Mouse (Mus musculus): ENCODE results near the gene Necab3. TPM values are rescaled to one million over a fixed set of nuclear protein-coding genes. Genes with fewer than 3 reads are reported as not detected.
A peak's percentile ranks its signal among the peaks of the same experiment; 100 is the strongest.

The Necab3 gene
- polyA plus RNA-seq, 1 experiment from 2014 or later: 5.5 TPM

DNA sequence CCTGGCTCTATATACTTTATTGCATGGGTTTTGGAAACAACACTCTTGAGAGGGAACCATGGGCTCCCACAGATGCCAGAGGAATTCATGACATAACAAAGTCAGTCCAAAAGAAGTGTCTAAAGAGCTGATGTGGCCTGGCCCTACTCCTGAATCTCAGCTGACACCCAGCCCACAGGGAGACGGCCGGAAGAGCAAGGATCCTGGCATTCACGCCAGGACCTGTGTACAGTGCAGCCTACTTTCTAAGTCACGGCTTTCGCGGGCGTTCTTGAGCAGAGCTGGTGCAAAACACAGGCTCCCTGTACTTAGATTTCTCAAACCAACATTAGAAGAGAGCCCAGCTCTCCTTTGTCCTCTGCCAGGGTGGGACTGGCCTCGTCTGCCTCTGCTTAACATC is 21.9 kb upstream of the Necab3 start:
- Histone ChIP-seq H3K27ac (ENCODE audit: low read depth, low read length) (no peak overlapping the region), H3K9ac (ENCODE audit: low read length) (no peak overlapping the region), H3K4me3 (ENCODE audit: low read depth, low read length) (no peak overlapping the region), H3K4me2 (ENCODE audit: low read depth, low read length, severe bottlenecking) (no peak overlapping the region), H3K9me3 (ENCODE audit: control insufficient read depth, low read length) (no peaks in the 10 kb centered on the region), H3K4me1 (replicated peaks; ENCODE audit: control insufficient read depth, insufficient read depth, low read length) (peaks cover 8% of the 10 kb centered on the region), H3K36me3 (ENCODE audit: control insufficient read depth, insufficient read depth, low read length) (no peaks in the 10 kb centered on the region), H3K27me3 (ENCODE audit: control insufficient read depth, insufficient read depth, low read length) (no peaks in the 10 kb centered on the region)
- no peak for ATAC-seq (replicated peaks; ENCODE audit: low FRiP score)
- no peak for DNase-seq (ENCODE audit: low spot score)
- WGBS: 84% methylated on average over 8 of the region's 8 CpGs

DNA sequence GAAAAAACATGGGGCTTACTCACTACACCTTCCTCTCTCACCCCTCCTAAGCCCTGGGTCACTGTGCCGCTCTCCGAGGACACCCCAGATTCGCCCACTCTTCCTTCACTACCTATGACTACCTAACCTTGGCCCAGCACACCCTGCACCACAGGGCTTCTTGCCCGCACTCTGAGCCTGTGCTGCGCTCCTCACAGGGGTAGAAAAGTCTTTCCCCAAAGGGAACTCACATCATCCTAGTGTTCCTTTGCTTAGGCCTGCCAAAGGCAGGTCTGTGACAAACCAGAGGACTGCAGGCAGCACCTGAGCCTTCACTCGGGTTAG is 19.0 kb upstream of the Necab3 start:
- WGBS: 55% methylated on average over 6 of the region's 6 CpGs
- H3K4me1 ChIP-seq (replicated peaks; ENCODE audit: control insufficient read depth, insufficient read depth, low read length): peaks cover 8% of the 10 kb centered on the region
- H3K9me3 ChIP-seq (ENCODE audit: control insufficient read depth, low read length): no peaks in the 10 kb centered on the region
- H3K27ac ChIP-seq (ENCODE audit: low read depth, low read length): no peak overlapping the region
- DNase-seq (ENCODE audit: low spot score) (no peak), ATAC-seq (replicated peaks; ENCODE audit: low FRiP score) (peak; percentile 44; the same call in 1 of the 2 replicates)
- H3K9ac ChIP-seq (ENCODE audit: low read length): no peak overlapping the region
- no peaks in the 10 kb centered on the region for H3K27me3 ChIP-seq (ENCODE audit: control insufficient read depth, insufficient read depth, low read length)
- H3K4me3 ChIP-seq (ENCODE audit: low read depth, low read length): no peak overlapping the region
- H3K4me2 ChIP-seq (ENCODE audit: low read depth, low read length, severe bottlenecking): no peak overlapping the region
- H3K36me3 ChIP-seq (ENCODE audit: control insufficient read depth, insufficient read depth, low read length): no peaks in the 10 kb centered on the region

DNA sequence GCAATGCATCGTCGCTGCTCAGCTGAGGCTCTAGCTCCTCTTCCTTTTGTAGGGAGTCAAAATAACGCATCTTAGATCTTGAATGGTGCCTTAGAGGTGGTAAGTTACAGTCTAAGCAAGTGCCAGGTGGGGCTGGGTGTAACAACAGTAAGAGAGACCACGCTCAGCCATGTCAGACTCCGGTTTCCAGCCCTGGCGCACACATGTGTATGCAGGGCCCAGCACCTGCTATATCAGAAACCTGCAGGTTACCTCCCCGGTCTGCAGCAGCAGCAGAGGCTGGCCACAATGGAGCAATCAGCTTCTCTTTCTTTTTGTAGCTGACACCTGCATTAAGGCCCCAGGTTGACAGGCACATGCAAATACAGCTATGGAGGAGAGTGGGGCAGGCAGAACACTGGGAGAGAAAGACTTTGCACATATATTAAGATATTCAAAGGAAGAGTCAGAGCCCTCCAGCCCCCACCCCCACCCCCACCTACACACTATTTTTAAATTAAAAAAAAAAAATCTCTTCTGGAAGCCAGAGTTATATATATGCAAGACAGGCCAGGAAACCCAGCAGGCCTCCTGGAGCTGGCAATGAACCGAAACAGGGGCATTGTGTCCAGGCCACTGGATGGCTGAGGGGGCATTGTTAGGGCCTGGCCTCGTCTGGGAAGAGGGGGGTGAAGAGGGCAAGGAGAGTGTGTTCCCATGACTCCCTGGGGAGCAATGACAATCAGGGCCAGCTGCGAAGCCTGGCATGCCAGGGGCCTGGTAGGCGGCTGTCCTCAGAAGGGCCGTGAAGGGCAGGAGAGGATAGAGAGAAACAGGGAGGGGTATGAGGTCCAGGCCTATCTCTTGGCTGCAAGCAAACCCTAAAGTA is 18.4 kb upstream of the Necab3 start:
- WGBS: 32% methylated on average over 12 of the region's 12 CpGs
- H3K4me2 ChIP-seq (ENCODE audit: low read depth, low read length, severe bottlenecking): no peak overlapping the region
- H3K4me1 ChIP-seq (replicated peaks; ENCODE audit: control insufficient read depth, insufficient read depth, low read length): peaks cover 8% of the 10 kb centered on the region
- no peaks in the 10 kb centered on the region for H3K27me3 ChIP-seq (ENCODE audit: control insufficient read depth, insufficient read depth, low read length)
- H3K9ac ChIP-seq (ENCODE audit: low read length): peak overlapping the region; percentile 12
- DNase-seq (ENCODE audit: low spot score) (no peak), ATAC-seq (replicated peaks; ENCODE audit: low FRiP score) (peak; percentile 64; the same call in 1 of the 2 replicates)
- no peaks in the 10 kb centered on the region for H3K9me3 ChIP-seq (ENCODE audit: control insufficient read depth, low read length)
- H3K4me3 ChIP-seq (ENCODE audit: low read depth, low read length): no peak overlapping the region
- H3K27ac ChIP-seq (ENCODE audit: low read depth, low read length): peak overlapping the region; percentile 57; the same call in 1 of the 2 replicates
- H3K36me3 ChIP-seq (ENCODE audit: control insufficient read depth, insufficient read depth, low read length): no peaks in the 10 kb centered on the region

DNA sequence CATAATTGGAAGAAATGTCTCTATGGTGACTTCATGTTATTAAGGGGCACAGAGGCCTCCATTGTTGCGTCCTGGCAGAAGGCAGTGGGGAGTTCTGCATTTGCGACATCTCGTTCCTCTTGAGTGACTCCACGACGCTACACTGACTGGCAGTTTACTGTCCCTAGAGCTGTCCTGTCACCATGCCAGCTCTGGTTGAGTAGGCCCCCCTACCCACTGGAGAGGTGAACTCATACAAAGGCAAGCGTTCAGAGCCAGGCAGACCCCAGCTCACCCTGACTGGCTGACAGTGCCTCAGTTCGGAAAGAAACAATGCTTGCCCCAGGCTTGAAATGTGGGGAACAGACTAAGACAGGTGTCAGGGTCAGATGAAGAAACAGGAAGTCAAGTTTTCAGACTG is 15.6 kb upstream of the Necab3 start:
- H3K27ac ChIP-seq (ENCODE audit: low read depth, low read length): no peak overlapping the region
- H3K4me3 ChIP-seq (ENCODE audit: low read depth, low read length): no peak overlapping the region
- DNase-seq (ENCODE audit: low spot score) (no peak), ATAC-seq (replicated peaks; ENCODE audit: low FRiP score) (no peak)
- H3K9me3 ChIP-seq (ENCODE audit: control insufficient read depth, low read length): no peaks in the 10 kb centered on the region
- H3K9ac ChIP-seq (ENCODE audit: low read length): no peak overlapping the region
- no peak overlapping the region for H3K4me2 ChIP-seq (ENCODE audit: low read depth, low read length, severe bottlenecking)
- H3K4me1 ChIP-seq (replicated peaks; ENCODE audit: control insufficient read depth, insufficient read depth, low read length): peaks cover 8% of the 10 kb centered on the region
- 68% methylated on average over 7 of the region's 7 CpGs for WGBS
- H3K36me3 ChIP-seq (ENCODE audit: control insufficient read depth, insufficient read depth, low read length): no peaks in the 10 kb centered on the region
- no peaks in the 10 kb centered on the region for H3K27me3 ChIP-seq (ENCODE audit: control insufficient read depth, insufficient read depth, low read length)

DNA sequence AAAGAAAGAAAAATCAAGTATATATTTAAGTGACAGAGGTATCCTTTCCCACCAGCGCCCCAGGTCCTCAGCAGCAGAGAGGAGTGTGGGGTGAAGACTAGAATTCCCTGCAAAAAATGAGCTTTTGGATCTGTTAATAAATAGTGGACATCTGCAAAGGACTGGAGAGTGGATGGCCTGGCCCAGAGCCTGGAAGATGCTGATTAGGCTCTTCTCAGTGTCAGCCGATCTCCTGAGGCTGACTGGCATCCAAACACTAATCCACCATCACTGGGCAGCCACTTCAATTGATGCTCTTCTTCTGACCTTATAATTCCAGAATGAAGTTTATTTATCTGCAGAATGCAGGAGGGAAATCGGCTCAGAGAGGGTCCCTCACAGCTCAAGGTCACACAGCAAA is 14.3 kb upstream of the Necab3 start:
- ATAC-seq (replicated peaks; ENCODE audit: low FRiP score) (no peak), DNase-seq (ENCODE audit: low spot score) (no peak)
- no peak overlapping the region for H3K9ac ChIP-seq (ENCODE audit: low read length)
- H3K4me1 ChIP-seq (replicated peaks; ENCODE audit: control insufficient read depth, insufficient read depth, low read length): peaks cover 16% of the 10 kb centered on the region
- H3K27ac ChIP-seq (ENCODE audit: low read depth, low read length): no peak overlapping the region
- H3K9me3 ChIP-seq (ENCODE audit: control insufficient read depth, low read length): no peaks in the 10 kb centered on the region
- H3K27me3 ChIP-seq (ENCODE audit: control insufficient read depth, insufficient read depth, low read length): no peaks in the 10 kb centered on the region
- WGBS: 89% methylated on average over 3 of the region's 3 CpGs
- H3K36me3 ChIP-seq (ENCODE audit: control insufficient read depth, insufficient read depth, low read length): no peaks in the 10 kb centered on the region
- no peak overlapping the region for H3K4me2 ChIP-seq (ENCODE audit: low read depth, low read length, severe bottlenecking)
- H3K4me3 ChIP-seq (ENCODE audit: low read depth, low read length): no peak overlapping the region

DNA sequence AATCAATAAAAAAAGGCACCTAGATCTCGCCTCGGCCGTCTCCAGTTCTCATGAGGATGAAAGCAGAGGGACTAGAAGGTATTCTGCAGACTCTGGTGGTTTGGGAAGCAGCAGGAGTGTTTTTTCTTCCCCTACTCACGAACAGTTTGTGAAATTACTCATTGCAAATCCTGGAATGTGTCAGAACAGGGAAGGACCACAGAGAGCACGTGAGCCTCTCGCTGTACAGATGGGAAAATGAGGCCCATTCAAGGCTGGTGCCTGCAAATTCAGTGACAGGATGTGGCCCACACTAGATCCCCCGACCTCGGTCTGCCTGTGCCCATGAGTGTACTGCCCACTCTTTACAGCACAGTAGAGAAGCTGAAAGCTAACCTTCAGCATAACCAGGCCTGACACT is 13.3 kb upstream of the Necab3 start:
- WGBS: 89% methylated on average over 8 of the region's 8 CpGs
- H3K4me2 ChIP-seq (ENCODE audit: low read depth, low read length, severe bottlenecking): no peak overlapping the region
- H3K9ac ChIP-seq (ENCODE audit: low read length): peak overlapping the region; percentile 16; the same call in 1 of the 2 replicates
- no peak overlapping the region for H3K27ac ChIP-seq (ENCODE audit: low read depth, low read length)
- DNase-seq (ENCODE audit: low spot score) (no peak), ATAC-seq (replicated peaks; ENCODE audit: low FRiP score) (no peak)
- peaks cover 17% of the 10 kb centered on the region for H3K4me1 ChIP-seq (replicated peaks; ENCODE audit: control insufficient read depth, insufficient read depth, low read length)
- no peaks in the 10 kb centered on the region for H3K27me3 ChIP-seq (ENCODE audit: control insufficient read depth, insufficient read depth, low read length)
- H3K9me3 ChIP-seq (ENCODE audit: control insufficient read depth, low read length): no peaks in the 10 kb centered on the region
- H3K4me3 ChIP-seq (ENCODE audit: low read depth, low read length): no peak overlapping the region
- H3K36me3 ChIP-seq (ENCODE audit: control insufficient read depth, insufficient read depth, low read length): no peaks in the 10 kb centered on the region

DNA sequence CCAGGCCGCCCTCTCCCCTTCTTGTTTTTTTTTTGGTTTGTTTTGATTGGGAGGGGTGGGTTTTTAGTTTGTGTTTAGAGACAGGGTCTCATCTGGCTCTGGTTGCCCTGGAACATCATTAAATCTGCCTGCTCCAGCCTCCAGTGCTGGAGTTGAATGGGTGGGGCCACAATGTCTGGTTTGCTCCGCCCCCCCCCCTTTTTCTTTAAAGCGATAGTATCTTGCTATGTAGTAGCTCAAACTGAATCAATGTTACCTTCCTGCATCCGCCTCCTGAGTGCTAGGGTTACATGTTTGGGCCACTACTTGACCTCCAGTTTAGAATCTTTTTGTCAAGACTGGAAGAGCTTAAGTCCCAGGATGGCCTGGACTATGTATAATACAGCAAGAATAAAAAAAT is 12.6 kb upstream of the Necab3 start:
- no peak overlapping the region for H3K9ac ChIP-seq (ENCODE audit: low read length)
- H3K27me3 ChIP-seq (ENCODE audit: control insufficient read depth, insufficient read depth, low read length): no peaks in the 10 kb centered on the region
- H3K9me3 ChIP-seq (ENCODE audit: control insufficient read depth, low read length): no peaks in the 10 kb centered on the region
- DNase-seq (ENCODE audit: low spot score): no peak
- no peak for ATAC-seq (replicated peaks; ENCODE audit: low FRiP score)
- no peaks in the 10 kb centered on the region for H3K36me3 ChIP-seq (ENCODE audit: control insufficient read depth, insufficient read depth, low read length)
- H3K27ac ChIP-seq (ENCODE audit: low read depth, low read length): no peak overlapping the region
- 89% methylated on average over 4 of the region's 4 CpGs for WGBS
- no peak overlapping the region for H3K4me2 ChIP-seq (ENCODE audit: low read depth, low read length, severe bottlenecking)
- H3K4me1 ChIP-seq (replicated peaks; ENCODE audit: control insufficient read depth, insufficient read depth, low read length): peaks cover 16% of the 10 kb centered on the region
- H3K4me3 ChIP-seq (ENCODE audit: low read depth, low read length): no peak overlapping the region

DNA sequence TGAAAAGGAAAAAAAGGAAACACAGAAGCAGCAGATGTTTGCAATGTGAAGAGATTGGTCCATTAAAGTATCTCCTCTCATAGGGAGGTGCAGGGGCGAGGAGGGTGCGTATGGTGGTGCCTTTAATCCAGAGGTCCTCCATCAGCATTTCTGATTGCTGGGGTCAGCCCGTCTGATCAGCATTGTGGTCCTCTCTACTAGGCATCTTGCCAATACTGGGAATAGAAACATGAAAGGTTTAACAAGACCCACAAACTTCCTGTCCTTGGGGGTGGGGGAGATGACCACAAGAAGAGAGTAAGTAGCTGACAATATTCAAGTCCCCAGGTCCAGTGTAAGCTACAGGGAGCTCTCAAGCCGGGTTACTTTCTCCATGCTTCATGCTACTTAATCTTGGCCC is 12.0 kb upstream of the Necab3 start:
- H3K4me1 ChIP-seq (replicated peaks; ENCODE audit: control insufficient read depth, insufficient read depth, low read length): peaks cover 16% of the 10 kb centered on the region
- H3K9ac ChIP-seq (ENCODE audit: low read length): no peak overlapping the region
- DNase-seq (ENCODE audit: low spot score) (no peak), ATAC-seq (replicated peaks; ENCODE audit: low FRiP score) (no peak)
- WGBS: 78% methylated on average over 4 of the region's 4 CpGs
- no peaks in the 10 kb centered on the region for H3K27me3 ChIP-seq (ENCODE audit: control insufficient read depth, insufficient read depth, low read length)
- H3K36me3 ChIP-seq (ENCODE audit: control insufficient read depth, insufficient read depth, low read length): no peaks in the 10 kb centered on the region
- no peak overlapping the region for H3K4me3 ChIP-seq (ENCODE audit: low read depth, low read length)
- H3K9me3 ChIP-seq (ENCODE audit: control insufficient read depth, low read length): no peaks in the 10 kb centered on the region
- H3K27ac ChIP-seq (ENCODE audit: low read depth, low read length): no peak overlapping the region
- H3K4me2 ChIP-seq (ENCODE audit: low read depth, low read length, severe bottlenecking): no peak overlapping the region

DNA sequence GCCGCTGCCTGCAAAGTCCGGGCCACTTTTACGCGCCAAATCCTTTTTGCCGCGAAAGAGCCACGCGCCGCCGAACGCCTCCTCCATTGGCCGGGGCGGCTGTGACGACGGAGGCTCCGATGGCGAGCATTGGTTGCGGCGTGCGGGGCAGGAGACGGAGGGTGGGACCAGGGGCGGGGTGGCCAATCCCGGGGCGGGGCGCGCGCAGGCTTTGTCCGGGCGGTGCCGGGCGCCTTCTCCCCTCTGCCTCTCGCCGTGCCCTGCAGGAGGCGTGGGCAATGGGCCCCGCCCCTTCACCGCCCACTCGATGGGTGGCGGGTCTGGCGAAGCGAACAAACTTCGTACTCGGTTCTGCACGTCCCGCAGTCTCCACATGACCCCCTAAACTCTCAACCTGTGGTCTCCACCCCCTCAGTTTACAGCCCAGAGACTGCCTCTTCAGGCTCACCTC is 11.2 kb upstream of the Necab3 start, which contains the start of gene E2f1:
Gene E2f1, minus strand, starts transcription at position 57 of the 451 bp plus-strand sequence.
- Histone ChIP-seq H3K27ac (ENCODE audit: low read depth, low read length) (peak within 1 kb of the TSS; percentile 84), H3K9ac (ENCODE audit: low read length) (peak within 1 kb of the TSS; percentile 73), H3K9me3 (ENCODE audit: control insufficient read depth, low read length) (no peaks in the 10 kb centered on the region), H3K4me3 (ENCODE audit: low read depth, low read length) (peak within 1 kb of the TSS; percentile 84), H3K36me3 (ENCODE audit: control insufficient read depth, insufficient read depth, low read length) (no peaks in the 10 kb centered on the region), H3K4me2 (ENCODE audit: low read depth, low read length, severe bottlenecking) (peak within 1 kb of the TSS; percentile 64), H3K27me3 (ENCODE audit: control insufficient read depth, insufficient read depth, low read length) (no peaks in the 10 kb centered on the region), H3K4me1 (replicated peaks; ENCODE audit: control insufficient read depth, insufficient read depth, low read length) (peaks cover 18% of the 10 kb centered on the region)
- ATAC-seq (replicated peaks; ENCODE audit: low FRiP score): peak; percentile 97
- under 1% methylated on average over 41 of the region's 44 CpGs for WGBS
- DNase-seq (ENCODE audit: low spot score): peak; percentile 99

Data from forebrain, embryonic 11.5 days (tissue).